Mouse (Mus musculus) activated CD4-positive, CD25-positive, alpha-beta regulatory T cell (primary cell): ENCODE results near the gene Tmem106a. TPM values are rescaled to one million over a fixed set of nuclear protein-coding genes. Genes with fewer than 3 reads are reported as not detected.

ENCODE experiments used
- polyA plus RNA-seq, 2 experiments: library from polyadenylated mRNA; unstranded; fragments of 100-300 nt; shearing (Covaris generic); gene quantifications; one replicate each; pipeline ENCODE4 v1.2.1; 2017

The Tmem106a gene
- 10 to 100 TPM in 1 of 2 experiments, 1 to 10 TPM in 1; 8.4 to 13.3 TPM for polyA plus RNA-seq

GRCm38 (mm10) chr11:101582054-101583035, at the start of gene Tmem106a:
Tmem106a (plus strand) TSS chr11:101582242.

GRCm38 (mm10) chr11:101551751-101552475, 30.1 kb upstream of the Tmem106a start, which contains the start of the genes Brca1 and Nbr1:
Brca1 (minus strand) TSS chr11:101551955.
Nbr1 (plus strand) TSS chr11:101552149.

GRCm38 (mm10) chr11:101599156-101599555, 17.1 kb downstream of the Tmem106a start, which contains the start of gene Gm11634:
Gm11634 (minus strand) TSS chr11:101599256.

GRCm38 (mm10) chr11:101626995-101627856, 45.2 kb downstream of the Tmem106a start, which contains the start of gene Rdm1:
Rdm1 (plus strand) TSS chr11:101627195.

Other genes starting within 250 kb of the Tmem106a start
- not detected for gene G6pc, start 214.7 kb upstream of the Tmem106a start, polyA plus RNA-seq
- gene Aarsd1, start 164.6 kb upstream of the Tmem106a start, polyA plus RNA-seq: 10 to 100 TPM; 33.3 to 40.7 TPM
- 1 to 10 TPM; 3.0 to 3.5 TPM for gene Gm27029, start 157.4 kb upstream of the Tmem106a start, polyA plus RNA-seq
- gene Rundc1, start 157.2 kb upstream of the Tmem106a start, polyA plus RNA-seq: 10 to 100 TPM; 17.1 to 29.7 TPM
- 1 to 10 TPM; 4.2 to 4.6 TPM for gene Ptges3l, start 156.9 kb upstream of the Tmem106a start, polyA plus RNA-seq
- gene Rpl27, start 139.9 kb upstream of the Tmem106a start, polyA plus RNA-seq: 100 to 1,000 TPM; 318 to 457 TPM
- 100 to 1,000 TPM; 188 to 201 TPM for gene Ifi35, start 133.8 kb upstream of the Tmem106a start, polyA plus RNA-seq
- gene Rnd2, start 117.2 kb upstream of the Tmem106a start, polyA plus RNA-seq: under 1 TPM; 0.21 to 0.35 TPM
- under 1 TPM; 0.32 to 0.74 TPM for gene Vat1, start 116.0 kb upstream of the Tmem106a start, polyA plus RNA-seq
- 1 to 10 TPM; 4.3 to 7.9 TPM for gene Brca1, start 30.3 kb upstream of the Tmem106a start, polyA plus RNA-seq
- gene Nbr1, start 30.1 kb upstream of the Tmem106a start, polyA plus RNA-seq: 10 to 100 TPM; 66.8 to 74.1 TPM
- gene Gm11634, start 17.0 kb downstream of the Tmem106a start, polyA plus RNA-seq: under 1 TPM in 1 of 2 experiments, not detected in 1; 0.30 TPM
- 10 to 100 TPM; 38.5 to 54.0 TPM for gene Rdm1, start 45.0 kb downstream of the Tmem106a start, polyA plus RNA-seq
- 1 to 10 TPM; 1.8 to 2.0 TPM for gene Arl4d, start 83.3 kb downstream of the Tmem106a start, polyA plus RNA-seq
- 10 to 100 TPM; 38.4 to 43.1 TPM for gene Dhx8, start 150.7 kb downstream of the Tmem106a start, polyA plus RNA-seq
- gene Etv4, start 203.1 kb downstream of the Tmem106a start, polyA plus RNA-seq: under 1 TPM in 1 of 2 experiments, not detected in 1; 0.57 TPM